Mouse (Mus musculus) hindbrain, embryonic 11.5 days (tissue): ENCODE results near the gene Dcst1. TPM values are rescaled to one million over a fixed set of nuclear protein-coding genes. Genes with fewer than 3 reads are reported as not detected.

Source experiments
- ATAC-seq: fragments of 200-750 bp; cut with Nextera tagmentation; 2 replicates; pipeline ENCODE4 v1.8.0; 2017; ENCODE audit warnings: mild to moderate bottlenecking, moderate TSS enrichment, moderate library complexity; ENCODE audit not compliant: low FRiP score
- DNase-seq: peaks from one replicate; pipeline ENCODE4 v3.0.0-alpha.2; 2015; ENCODE audit warnings: low spot score
- H3K27ac ChIP-seq: fragments of 300-500 bp; sonication (generic); 2 replicates; pipeline ENCODE4 v1.5.1; 2014; ENCODE audit warnings: mild to moderate bottlenecking, low read depth, low read length
- H3K27me3 ChIP-seq: fragments of 300-500 bp; sonication (generic); 2 replicates; pipeline ENCODE4 v1.6.1; 2014; ENCODE audit warnings: mild to moderate bottlenecking, low read length, moderate library complexity, mixed read lengths; ENCODE audit not compliant: control insufficient read depth, insufficient read depth
- H3K36me3 ChIP-seq: fragments of 300-500 bp; sonication (generic); 2 replicates; pipeline ENCODE4 v1.6.1; 2014; ENCODE audit warnings: mild to moderate bottlenecking, low read length, moderate library complexity, mixed read lengths; ENCODE audit not compliant: control insufficient read depth, insufficient read depth
- H3K4me1 ChIP-seq: fragments of 300-500 bp; sonication (generic); replicated peaks from 2 replicates; pipeline ENCODE4 v1.6.1; 2014; ENCODE audit warnings: low read length, mixed read lengths; ENCODE audit not compliant: control insufficient read depth, insufficient read depth
- H3K4me2 ChIP-seq: fragments of 300-500 bp; sonication (generic); replicated peaks from 2 replicates; pipeline ENCODE4 v1.6.1; 2014; ENCODE audit warnings: mild to moderate bottlenecking, low read depth, low read length
- H3K4me3 ChIP-seq: fragments of 300-500 bp; sonication (generic); 2 replicates; pipeline ENCODE4 v1.5.1; 2014; ENCODE audit warnings: low read depth, low read length
- H3K9ac ChIP-seq: fragments of 300-500 bp; sonication (generic); 2 replicates; pipeline ENCODE4 v1.6.1; 2014; ENCODE audit warnings: low read depth, low read length
- H3K9me3 ChIP-seq: fragments of 300-500 bp; sonication (generic); 2 replicates; pipeline ENCODE4 v1.6.1; 2016; ENCODE audit warnings: low read length; ENCODE audit not compliant: control insufficient read depth
- WGBS: fragments of 180-500 bp; shearing (Covaris S2); extraction: QIAGEN DNeasy Blood & Tissue Kit; methylation state at CpG from one replicate; pipeline ENCODE4 v1.1.7; 2014; 5-methylcytosine and 5-hydroxymethylcytosine counted together
- polyA plus RNA-seq: library from polyadenylated mRNA; unstranded; fragments of >200 nt; fragmentation: Nextera tagmentation; extraction: Ambion mirVana; gene quantifications from 2 replicates; pipeline ENCODE4 v1.2.1, GENCODE M21; 2014

Gene Dcst1
- polyA plus RNA-seq, 1 experiment from 2014 or later: 0.63 TPM

DNA sequence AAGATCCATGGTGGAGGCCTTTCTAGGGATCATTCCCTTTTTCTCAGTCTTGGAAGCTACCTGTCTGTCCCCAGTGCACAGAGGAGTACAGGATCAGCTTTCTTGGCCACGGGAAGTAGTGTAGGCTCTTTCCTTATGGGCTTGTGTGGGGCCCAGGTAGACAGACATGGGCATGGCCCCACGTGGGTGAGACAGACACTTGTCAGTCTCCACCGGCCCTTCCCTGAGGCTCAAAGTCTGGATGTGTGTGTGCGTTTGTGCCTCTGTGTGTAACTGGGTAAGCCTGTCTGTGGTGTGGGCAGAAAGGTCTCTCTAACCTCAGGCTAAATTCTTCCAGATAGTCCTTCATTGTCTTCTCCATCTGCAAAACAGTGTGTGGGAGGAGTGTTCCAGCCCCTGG is 59.9 kb downstream of the Dcst1 start:
- DNase-seq (no peak), ATAC-seq (no peak)
- WGBS: 70% methylated on average over 4 of the region's 4 CpGs
- Histone ChIP-seq H3K9ac (no peak overlapping the region), H3K4me3 (no peak overlapping the region), H3K4me2 (no peak overlapping the region), H3K27me3 (peaks cover 3% of the 10 kb centered on the region), H3K4me1 (no peaks in the 10 kb centered on the region), H3K27ac (no peak overlapping the region), H3K36me3 (no peaks in the 10 kb centered on the region), H3K9me3 (no peaks in the 10 kb centered on the region)

DNA sequence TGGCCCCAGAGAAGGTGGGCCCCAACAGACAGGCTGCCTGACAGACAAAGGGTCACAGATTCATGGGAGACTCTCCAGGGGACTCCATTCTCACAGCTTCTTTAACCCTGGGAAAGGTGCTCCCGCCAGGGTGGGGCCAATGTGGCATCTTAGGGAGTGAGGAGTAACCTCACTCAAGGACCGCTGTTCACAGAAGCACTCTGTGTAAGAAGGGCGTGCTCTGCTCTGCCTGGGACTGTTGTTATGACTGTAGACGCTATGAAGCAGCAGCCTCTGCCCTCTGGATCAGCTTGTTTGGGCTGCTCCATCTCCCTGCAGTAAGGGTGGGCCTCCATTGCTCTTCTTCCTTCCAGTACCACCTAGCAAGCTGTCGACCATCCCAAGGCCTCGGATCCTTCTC is 60.6 kb downstream of the Dcst1 start:
- Histone ChIP-seq H3K4me3 (no peak overlapping the region), H3K4me2 (no peak overlapping the region), H3K27ac (no peak overlapping the region), H3K4me1 (0 out of 2 replicates have a peak, but pooled peaks cover 2% of the 10 kb centered on the region), H3K36me3 (no peaks in the 10 kb centered on the region), H3K27me3 (peaks cover 6% of the 10 kb centered on the region), H3K9me3 (no peaks in the 10 kb centered on the region), H3K9ac (no peak overlapping the region)
- 59% methylated on average over 6 of the region's 6 CpGs for WGBS
- DNase-seq (no peak), ATAC-seq (no peak)

DNA sequence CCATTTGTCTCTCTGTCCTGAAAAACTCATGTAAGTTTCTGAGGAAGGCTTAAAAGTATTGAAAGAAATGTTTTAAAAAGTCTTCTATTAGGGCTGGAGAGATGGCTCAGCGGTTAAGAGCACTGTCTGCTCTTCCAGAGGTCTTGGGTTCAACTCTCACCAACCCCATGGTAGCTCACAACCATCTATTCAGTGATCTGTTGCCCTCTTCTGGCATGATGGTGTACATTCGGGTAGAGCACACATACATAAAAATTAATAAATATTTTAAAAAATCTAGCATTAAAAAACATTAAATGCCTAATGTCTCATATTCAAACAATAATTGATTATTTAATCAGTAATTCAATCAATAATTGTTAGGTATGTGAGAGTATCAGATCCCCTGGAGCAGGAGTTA is 64.5 kb downstream of the Dcst1 start:
- H3K36me3 ChIP-seq: no peaks in the 10 kb centered on the region
- DNase-seq (no peak), ATAC-seq (no peak)
- H3K4me1 ChIP-seq: 0 out of 2 replicates have a peak, but pooled peaks cover 4% of the 10 kb centered on the region
- H3K4me3 ChIP-seq: no peak overlapping the region
- WGBS: 68% methylated on average over 2 of the region's 2 CpGs
- no peak overlapping the region for H3K27ac ChIP-seq
- H3K27me3 ChIP-seq: peaks cover 6% of the 10 kb centered on the region
- no peak overlapping the region for H3K4me2 ChIP-seq
- no peaks in the 10 kb centered on the region for H3K9me3 ChIP-seq
- H3K9ac ChIP-seq: no peak overlapping the region

Other genes with a start within 250 kb of the Dcst1 start
- 1.6 and 2.0 TPM in 2 replicates for gene Pklr, start 229.1 kb downstream of the Dcst1 start, polyA plus RNA-seq
- gene Hcn3, start 205.1 kb downstream of the Dcst1 start, polyA plus RNA-seq: 3.6 and 4.5 TPM in 2 replicates
- gene Clk2, start 200.5 kb downstream of the Dcst1 start, polyA plus RNA-seq: 27.6 and 30.6 TPM in 2 replicates
- 85.9 and 90.4 TPM in 2 replicates for gene Scamp3, start 187.8 kb downstream of the Dcst1 start, polyA plus RNA-seq
- gene Fam189b, start 182.1 kb downstream of the Dcst1 start, polyA plus RNA-seq: 18.5 and 19.8 TPM in 2 replicates
- 43.7 and 47.3 TPM in 2 replicates for gene Gba, start 162.3 kb downstream of the Dcst1 start, polyA plus RNA-seq
- 40.9 and 44.5 TPM in 2 replicates for gene Thbs3, start 150.1 kb downstream of the Dcst1 start, polyA plus RNA-seq
- gene Mtx1, start 138.2 kb downstream of the Dcst1 start, polyA plus RNA-seq: 180 and 181 TPM in 2 replicates
- gene Muc1, start 136.2 kb downstream of the Dcst1 start, polyA plus RNA-seq: 1.4 and 2.1 TPM in 2 replicates
- gene Krtcap2, start 119.3 kb downstream of the Dcst1 start, polyA plus RNA-seq: 276 and 289 TPM in 2 replicates
- gene Trim46, start 118.9 kb downstream of the Dcst1 start, polyA plus RNA-seq: 9.5 and 9.7 TPM in 2 replicates
- 75.7 and 82.9 TPM in 2 replicates for gene Dpm3, start 105.9 kb downstream of the Dcst1 start, polyA plus RNA-seq
- gene Slc50a1, start 94.7 kb downstream of the Dcst1 start, polyA plus RNA-seq: 35.9 and 37.5 TPM in 2 replicates
- 14.0 and 16.4 TPM in 2 replicates for gene Efna1, start 84.1 kb downstream of the Dcst1 start, polyA plus RNA-seq
- 13.8 TPM in 2 replicates for gene Efna3, start 42.3 kb downstream of the Dcst1 start, polyA plus RNA-seq
- gene Efna4, start 27.2 kb downstream of the Dcst1 start, polyA plus RNA-seq: 18.9 and 20.6 TPM in 2 replicates
- 17.8 TPM in 2 replicates for gene Adam15, start 15.3 kb downstream of the Dcst1 start, polyA plus RNA-seq
- 0.14 and 0.27 TPM in 2 replicates for gene Dcst2, start 3.3 kb downstream of the Dcst1 start, polyA plus RNA-seq
- 0.47 and 1.2 TPM in 2 replicates for gene Zbtb7b, start 29.5 kb upstream of the Dcst1 start, polyA plus RNA-seq
- gene Lenep, start 37.5 kb upstream of the Dcst1 start, polyA plus RNA-seq: 0.22 and 0.95 TPM in 2 replicates
- gene Flad1, start 46.6 kb upstream of the Dcst1 start, polyA plus RNA-seq: 26.2 and 26.5 TPM in 2 replicates
- gene Cks1b, start 53.1 kb upstream of the Dcst1 start, polyA plus RNA-seq: 411 and 414 TPM in 2 replicates
- 32.2 and 37.0 TPM in 2 replicates for gene Shc1, start 53.2 kb upstream of the Dcst1 start, polyA plus RNA-seq
- gene Pygo2, start 65.0 kb upstream of the Dcst1 start, polyA plus RNA-seq: 45.0 and 54.5 TPM in 2 replicates
- gene Pbxip1, start 71.5 kb upstream of the Dcst1 start, polyA plus RNA-seq: 8.6 and 10.7 TPM in 2 replicates
- 72.2 and 79.6 TPM in 2 replicates for gene Pmvk, start 89.3 kb upstream of the Dcst1 start, polyA plus RNA-seq
- gene Kcnn3, start 154.9 kb upstream of the Dcst1 start, polyA plus RNA-seq: 1.5 and 2.9 TPM in 2 replicates